In genomic region chr10:121457381-121457780, GRCm38 (mm10) we compare ENCODE assay signal across 29 mouse cellular contexts. TPM values are rescaled to one million over a fixed set of nuclear protein-coding genes. Genes with fewer than 3 reads are reported as not detected.
DNase-seq lines count a peak whose midpoint lies in the region; ATAC-seq and TF ChIP-seq lines count a peak whose summit lies in the region.
"Had no signal": no experiment of that assay in that cellular context is flagged by ENCODE, and none has a peak within 500 bp of the region (broad histone marks: within the 10 kb centered on the region; RNA-seq: fewer than 3 reads in every experiment).

No protein-coding gene starts in this region.

- peaks cover 60% of the 10 kb centered on the region for H3K79me2 ChIP-seq in liver, adult 2 months (ENCODE audit: control insufficient read depth, insufficient read depth, low read length)

- H3K4me1 ChIP-seq in intestine, embryonic 16.5 days (ENCODE audit: control insufficient read depth, insufficient read depth, low read length): peaks cover 50% of the 10 kb centered on the region
- peaks cover 50% of the 10 kb centered on the region for H3K4me1 ChIP-seq in intestine, embryonic 15.5 days (replicated peaks)
- peaks cover 44% of the 10 kb centered on the region for H3K4me1 ChIP-seq in kidney, embryonic 16.5 days (ENCODE audit: insufficient read depth, low read length)
- H3K4me1 ChIP-seq in kidney, embryonic 14.5 days (ENCODE audit: control insufficient read depth, insufficient read depth, low read length): peaks cover 27% of the 10 kb centered on the region
- H3K4me1 ChIP-seq in liver, adult 2 months (ENCODE audit: control insufficient read depth, insufficient read depth, low read length): peaks cover 26% of the 10 kb centered on the region
- peaks cover 35% of the 10 kb centered on the region for H3K4me1 ChIP-seq in liver, embryonic 11.5 days (replicated peaks; ENCODE audit: control insufficient read depth, insufficient read depth, low read length)
- peaks cover 48% of the 10 kb centered on the region for H3K4me1 ChIP-seq in small intestine, adult 2 months (ENCODE audit: control insufficient read depth, insufficient read depth, insufficient read length, low read length)

- H3K9ac ChIP-seq in intestine, embryonic 16.5 days (ENCODE audit: low read depth, low read length): no peak overlapping the region
- no peak overlapping the region for H3K9ac ChIP-seq in intestine, embryonic 15.5 days
- H3K9ac ChIP-seq in kidney, embryonic 16.5 days (replicated peaks; ENCODE audit: low read length): no peak overlapping the region
- no peak overlapping the region for H3K9ac ChIP-seq in kidney, embryonic 14.5 days (ENCODE audit: low read depth, low read length)
- H3K9ac ChIP-seq in liver, adult 2 months (ENCODE audit: low read depth, low read length): no peak overlapping the region
- H3K9ac ChIP-seq in liver, embryonic 11.5 days (ENCODE audit: low read depth, low read length): no peak overlapping the region
- H3K9ac ChIP-seq: forebrain, embryonic 13.5 days; heart, embryonic 12.5 days; heart, embryonic 15.5 days; hindbrain, embryonic 14.5 days had no signal

- TF ChIP-seq POLR2A in liver, adult 2 months (IDR thresholded peaks at IDR 0.05; ENCODE audit: extremely low read depth, insufficient read depth, low read length): no peak
- TF ChIP-seq POLR2A in small intestine, adult 2 months (IDR thresholded peaks at IDR 0.05; ENCODE audit: low read depth, low read length): no peak

- no peaks in the 10 kb centered on the region for H3K36me3 ChIP-seq in intestine, embryonic 16.5 days (ENCODE audit: control insufficient read depth, insufficient read depth, low read length)
- no peaks in the 10 kb centered on the region for H3K36me3 ChIP-seq in intestine, embryonic 15.5 days
- H3K36me3 ChIP-seq in kidney, embryonic 16.5 days (ENCODE audit: insufficient read depth, low read length): no peaks in the 10 kb centered on the region
- H3K36me3 ChIP-seq in kidney, embryonic 14.5 days (ENCODE audit: control insufficient read depth, insufficient read depth, low read length): no peaks in the 10 kb centered on the region
- H3K36me3 ChIP-seq in liver, adult 2 months (ENCODE audit: control insufficient read depth, insufficient read depth, low read length): 0 out of 2 replicates have a peak, but pooled peaks cover under 1% of the 10 kb centered on the region
- H3K36me3 ChIP-seq in liver, embryonic 11.5 days (ENCODE audit: control insufficient read depth, insufficient read depth, low read length): no peaks in the 10 kb centered on the region
- H3K36me3 ChIP-seq in small intestine, adult 2 months (ENCODE audit: control insufficient read depth, insufficient read depth, low read length): 0 out of 2 replicates have a peak, but pooled peaks cover under 1% of the 10 kb centered on the region
- H3K36me3 ChIP-seq: forebrain, embryonic 10.5 days; G1E; heart, embryonic 15.5 days; hindbrain, embryonic 10.5 days had no signal

- peak; percentile 63 for DNase-seq in liver, adult 2 months (ENCODE audit: extremely low read depth, low read depth, low spot score)
- DNase-seq in liver, embryonic 11.5 days (ENCODE audit: low spot score): no peak
- DNase-seq in cerebellum, adult 9-10 months: no peak
- DNase-seq: adrenal gland, adult 2 months; adrenal gland, postnatal 25 days; B cell, adult 2 months; cerebellum, adult 11-12 months; cerebellum, adult 8-10 months; cerebellum, postnatal 14 days; gastrocnemius, postnatal 10 days; gastrocnemius, postnatal 36 days; heart, postnatal 10 days; heart, postnatal 36 days had no signal

- no peaks in the 10 kb centered on the region for H3K9me3 ChIP-seq in intestine, embryonic 16.5 days (ENCODE audit: control insufficient read depth, low read length)
- no peaks in the 10 kb centered on the region for H3K9me3 ChIP-seq in intestine, embryonic 15.5 days
- no peaks in the 10 kb centered on the region for H3K9me3 ChIP-seq in kidney, embryonic 16.5 days (ENCODE audit: low read length)
- H3K9me3 ChIP-seq in kidney, embryonic 14.5 days (ENCODE audit: control insufficient read depth, low read length): no peaks in the 10 kb centered on the region
- H3K9me3 ChIP-seq in liver, embryonic 11.5 days (ENCODE audit: control insufficient read depth, low read length): no peaks in the 10 kb centered on the region
- H3K9me3 ChIP-seq: forebrain, embryonic 10.5 days; forebrain, embryonic 13.5 days; G1E; heart, embryonic 12.5 days; heart, embryonic 15.5 days; hindbrain, embryonic 10.5 days had no signal

- no peaks in the 10 kb centered on the region for H3K27me3 ChIP-seq in intestine, embryonic 16.5 days (replicated peaks; ENCODE audit: control insufficient read depth, insufficient read depth, low read length)
- no peaks in the 10 kb centered on the region for H3K27me3 ChIP-seq in intestine, embryonic 15.5 days (replicated peaks)
- no peaks in the 10 kb centered on the region for H3K27me3 ChIP-seq in kidney, embryonic 16.5 days (ENCODE audit: insufficient read depth, low read length)
- H3K27me3 ChIP-seq in kidney, embryonic 14.5 days (ENCODE audit: control insufficient read depth, insufficient read depth, low read length): no peaks in the 10 kb centered on the region
- no peaks in the 10 kb centered on the region for H3K27me3 ChIP-seq in liver, adult 2 months (ENCODE audit: control insufficient read depth, insufficient read depth, low read length)
- H3K27me3 ChIP-seq in liver, embryonic 11.5 days (replicated peaks; ENCODE audit: control insufficient read depth, insufficient read depth, low read length): no peaks in the 10 kb centered on the region
- no peaks in the 10 kb centered on the region for H3K27me3 ChIP-seq in small intestine, adult 2 months (ENCODE audit: control insufficient read depth, insufficient read depth, low read length)
- H3K27me3 ChIP-seq: CH12.LX; heart, embryonic 12.5 days; heart, embryonic 15.5 days; Patski had no signal

- peak overlapping the region; percentile 15; the same call in 1 of the 2 replicates for H3K27ac ChIP-seq in intestine, embryonic 16.5 days (ENCODE audit: low read length)
- H3K27ac ChIP-seq in intestine, embryonic 15.5 days: no peak overlapping the region
- H3K27ac ChIP-seq in kidney, embryonic 16.5 days (ENCODE audit: low read length): no peak overlapping the region
- no peak overlapping the region for H3K27ac ChIP-seq in kidney, embryonic 14.5 days (ENCODE audit: low read depth, low read length)
- no peak overlapping the region for H3K27ac ChIP-seq in liver, adult 2 months (replicated peaks; ENCODE audit: insufficient read depth, low read depth, low read length)
- H3K27ac ChIP-seq in liver, embryonic 11.5 days (ENCODE audit: low read depth, low read length): no peak overlapping the region
- H3K27ac ChIP-seq in small intestine, adult 2 months (ENCODE audit: insufficient read depth, low read depth, low read length): peak overlapping the region; percentile 74
- H3K27ac ChIP-seq: forebrain, embryonic 13.5 days; heart, embryonic 15.5 days; hindbrain, embryonic 10.5 days; hindbrain, embryonic 14.5 days; hindbrain, postnatal 0 days had no signal

- no peak overlapping the region for H3K4me2 ChIP-seq in intestine, embryonic 16.5 days (ENCODE audit: low read depth, low read length)
- H3K4me2 ChIP-seq in intestine, embryonic 15.5 days (replicated peaks): no peak overlapping the region
- H3K4me2 ChIP-seq in kidney, embryonic 16.5 days (replicated peaks; ENCODE audit: low read depth, low read length): no peak overlapping the region
- H3K4me2 ChIP-seq in kidney, embryonic 14.5 days (replicated peaks; ENCODE audit: low read depth, low read length): no peak overlapping the region
- no peak overlapping the region for H3K4me2 ChIP-seq in liver, embryonic 11.5 days
- H3K4me2 ChIP-seq: forebrain, embryonic 13.5 days; heart, embryonic 12.5 days; heart, embryonic 15.5 days; hindbrain, embryonic 14.5 days had no signal

- no peak for ATAC-seq in intestine, embryonic 16.5 days
- no peak for ATAC-seq in intestine, embryonic 15.5 days
- ATAC-seq in kidney, embryonic 16.5 days (ENCODE audit: low FRiP score, low TSS enrichment): 0 out of 2 replicates have a peak, but pooled peaks have one; percentile 27
- ATAC-seq in kidney, embryonic 14.5 days (ENCODE audit: low FRiP score, low TSS enrichment): no peak
- no peak for ATAC-seq in liver, embryonic 11.5 days (replicated peaks; ENCODE audit: low FRiP score)
- ATAC-seq: forebrain, embryonic 13.5 days; forebrain, embryonic 16.5 days; hindbrain, postnatal 0 days; Patski had no signal

- no peak overlapping the region for H3K4me3 ChIP-seq in intestine, embryonic 16.5 days (ENCODE audit: low read length)
- no peak overlapping the region for H3K4me3 ChIP-seq in intestine, embryonic 15.5 days (replicated peaks)
- H3K4me3 ChIP-seq in kidney, embryonic 16.5 days (ENCODE audit: low read length): no peak overlapping the region
- H3K4me3 ChIP-seq in kidney, embryonic 14.5 days (ENCODE audit: low read length): no peak overlapping the region
- no peak overlapping the region for H3K4me3 ChIP-seq in liver, adult 2 months (ENCODE audit: insufficient read depth, low read depth, low read length)
- H3K4me3 ChIP-seq in liver, embryonic 11.5 days (ENCODE audit: low read depth, low read length): no peak overlapping the region
- H3K4me3 ChIP-seq in small intestine, adult 2 months (ENCODE audit: low read depth, low read length): no peak overlapping the region
- H3K4me3 ChIP-seq: forebrain, embryonic 10.5 days; forebrain, embryonic 13.5 days; heart, embryonic 12.5 days; heart, embryonic 15.5 days; hindbrain, embryonic 10.5 days had no signal

- WGBS in intestine, embryonic 16.5 days: 69% methylated on average over 3 of the region's 3 CpGs
- WGBS in intestine, embryonic 15.5 days: 73% methylated on average over 3 of the region's 3 CpGs
- WGBS in kidney, embryonic 16.5 days: 59% methylated on average over 3 of the region's 3 CpGs
- WGBS in kidney, embryonic 14.5 days: 58% methylated on average over 3 of the region's 3 CpGs
- 50% methylated on average over 3 of the region's 3 CpGs for WGBS in liver, adult 2 months
- WGBS in liver, embryonic 11.5 days: 85% methylated on average over 3 of the region's 3 CpGs
- WGBS in small intestine, adult 2 months: 34% methylated on average over 3 of the region's 3 CpGs

- TF ChIP-seq CTCF in liver, adult 2 months (IDR thresholded peaks at IDR 0.05; ENCODE audit: low read depth, low read length): no peak
- TF ChIP-seq CTCF in small intestine, adult 2 months (IDR thresholded peaks at IDR 0.05; ENCODE audit: extremely low read depth, insufficient read length, insufficient replicate concordance, low read depth, low read length): no peak

RNA-seq across cellular contexts. Expression of gene Rassf3, which starts 18.8 kb away (rescaled TPM):
- 15.7 and 22.2 TPM in 2 replicates for polyA plus RNA-seq in intestine, embryonic 16.5 days (2015; fragmentation: Nextera tagmentation; extraction: Ambion mirVana)
- 23.5 and 26.0 TPM in 2 replicates for polyA plus RNA-seq in intestine, embryonic 15.5 days (2015; fragmentation: Nextera tagmentation; extraction: Ambion mirVana)
- 14.8 and 15.2 TPM in 2 replicates for polyA plus RNA-seq in kidney, embryonic 16.5 days (2015; fragmentation: Nextera tagmentation; extraction: Ambion mirVana)
- 8.9 and 13.5 TPM in 2 replicates for polyA plus RNA-seq in kidney, embryonic 14.5 days (2014; fragmentation: Nextera tagmentation; extraction: Ambion mirVana)
- total RNA-seq in liver, adult 2 months (2014; rRNA removed): 13.4 and 18.7 TPM in 2 replicates
- polyA plus RNA-seq in liver, adult 2 months (2012; rRNA removed): 20.0 and 22.2 TPM in 2 replicates
- 14.0 and 15.4 TPM in 2 replicates for polyA plus RNA-seq in liver, embryonic 11.5 days (2014; fragmentation: Nextera tagmentation; extraction: Ambion mirVana)
- 16.5 and 25.8 TPM in 2 replicates for polyA plus RNA-seq in small intestine, adult 2 months (2012; rRNA removed)

Comparison
In these comparisons a context has a peak if more than half of its experiments do, and no peak if none do; other contexts are left out.
1. H3K27ac ChIP-seq: peak in intestine, embryonic 16.5 days (single experiment) and small intestine, adult 2 months (single experiment); none in intestine, embryonic 15.5 days (single experiment), kidney, embryonic 16.5 days (single experiment), kidney, embryonic 14.5 days (single experiment), liver, adult 2 months (single experiment) and liver, embryonic 11.5 days (single experiment).